Mouse (Mus musculus) testis, postnatal 14 days (tissue): ENCODE data around the gene Vipas39.
"Not testable (repeated sequence)": the region's sequence is repeated elsewhere in the genome, so short reads cannot be mapped to it uniquely, and the experiment has no call there.

Source experiments
- DNase-seq: peaks from one replicate; pipeline ENCODE4 v3.0.0; 2021; ENCODE audit warnings: low spot score

The Vipas39 gene

DNA sequence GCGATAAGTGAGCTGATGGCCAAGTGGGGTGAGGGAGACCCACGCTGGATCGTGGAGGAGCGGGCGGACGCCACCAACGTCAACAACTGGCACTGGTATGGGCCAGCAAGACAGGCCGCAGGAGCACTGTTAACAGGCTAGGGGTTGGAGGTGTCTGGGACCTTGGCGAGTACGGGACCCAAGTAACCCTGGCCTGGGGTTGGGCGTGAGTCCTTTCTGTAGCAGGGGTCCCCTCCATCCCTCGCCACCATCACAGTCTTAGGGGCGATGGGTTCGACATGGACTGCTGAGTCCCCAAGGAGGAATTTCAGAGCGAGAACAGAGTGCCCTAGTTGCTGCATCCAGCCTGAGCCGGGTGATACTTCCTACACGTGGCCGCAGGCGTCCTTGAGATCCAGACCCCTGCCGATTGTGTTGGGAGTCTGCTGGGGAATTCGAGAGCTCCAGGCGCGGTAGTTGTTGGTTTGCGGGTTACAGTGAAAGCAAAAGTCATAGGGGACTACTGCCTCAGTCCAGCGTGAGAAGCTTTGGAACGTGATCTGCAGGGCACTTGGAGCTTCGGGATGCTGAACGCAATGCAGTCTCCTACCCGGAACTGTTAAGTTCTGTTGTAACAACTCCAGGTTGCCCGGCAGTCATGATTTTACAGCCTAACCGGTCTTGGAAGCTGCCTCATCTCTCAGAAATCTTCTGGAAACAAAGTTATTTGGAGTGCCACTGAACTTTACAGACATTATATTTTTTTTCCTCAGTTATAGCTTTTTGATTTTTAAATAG lies 959 bp upstream of the Vipas39 start:
- no peak for DNase-seq

DNA sequence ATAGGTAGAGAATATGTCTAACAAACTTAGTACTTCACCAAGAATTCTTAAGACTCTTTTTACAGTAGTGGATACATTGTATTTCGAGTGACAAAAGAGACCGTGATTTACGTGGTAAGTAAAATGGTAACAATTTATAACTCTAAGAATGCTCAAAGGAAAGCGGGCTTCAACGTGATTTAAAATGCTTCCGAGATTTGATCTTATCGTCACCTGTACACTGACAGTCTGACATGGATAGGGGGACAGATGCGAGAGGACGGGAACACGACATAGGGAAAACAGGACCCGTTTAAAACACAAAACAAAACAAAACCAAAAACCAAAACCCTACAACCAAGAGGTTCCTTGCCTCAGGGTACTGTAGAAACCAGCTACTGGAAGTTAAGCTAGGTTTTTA lies 612 bp downstream of the Vipas39 start:
- no peak for DNase-seq

DNA sequence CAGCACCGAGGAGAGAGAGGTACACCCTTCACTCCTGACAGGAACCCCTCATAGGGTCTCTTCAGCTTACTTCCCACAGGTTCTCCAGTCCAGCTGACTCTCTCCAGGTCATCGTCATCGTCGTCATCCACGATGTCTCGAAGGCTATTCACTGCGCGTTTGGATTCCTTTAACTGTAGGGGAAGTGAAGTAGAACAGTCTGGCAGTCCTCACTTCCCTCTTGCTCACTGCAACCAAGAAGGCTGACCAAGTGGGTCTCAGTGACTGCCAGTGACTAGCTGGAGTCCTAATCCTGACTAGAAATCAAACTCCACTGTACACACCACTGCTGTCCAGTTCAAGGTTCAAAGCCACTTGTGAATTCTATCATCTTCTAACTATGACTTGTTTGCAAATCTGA lies 5.5 kb downstream of the Vipas39 start:
- DNase-seq: no peak

DNA sequence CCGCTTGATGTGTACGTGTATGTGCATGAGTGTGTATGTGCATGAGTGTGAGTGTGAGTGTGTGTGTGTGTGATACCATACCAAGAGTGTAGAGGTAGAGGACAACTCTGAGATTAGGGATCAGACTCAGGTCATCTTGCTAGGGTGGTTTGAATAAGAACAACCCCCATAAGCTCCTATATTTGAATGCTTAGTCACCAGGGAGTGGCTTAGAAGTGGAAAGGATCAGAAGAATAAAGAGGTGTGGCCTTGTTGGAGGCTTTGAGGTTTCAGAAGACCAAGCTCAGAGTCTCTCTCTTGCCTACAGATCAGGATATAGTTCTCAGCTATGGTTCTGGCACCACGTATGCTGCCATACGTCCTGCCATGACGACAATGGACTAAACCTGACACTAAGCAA lies 9.4 kb downstream of the Vipas39 start:
- no peak for DNase-seq

DNA sequence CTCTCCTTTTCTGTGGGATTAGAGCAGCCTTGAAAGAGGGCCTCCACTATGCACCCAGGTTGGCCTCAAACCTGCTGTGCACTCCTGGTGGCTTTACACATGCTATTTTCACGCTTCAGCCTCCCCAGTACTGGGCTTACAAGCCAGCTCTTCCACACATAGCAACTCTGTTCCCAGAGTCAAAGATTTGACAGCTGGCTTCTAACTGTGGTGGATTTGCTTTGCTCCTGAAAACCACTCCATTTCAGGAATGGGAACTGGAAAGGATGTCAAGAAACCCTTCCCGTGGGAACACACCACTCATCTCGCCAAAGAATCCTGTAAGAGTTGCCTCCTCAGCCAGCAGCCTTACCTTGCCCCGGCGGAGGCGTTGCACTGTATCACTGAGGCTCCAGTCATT lies 12.2 kb downstream of the Vipas39 start:
- DNase-seq: no peak

GRCm38 (mm10) chr12:87250161-87250560 lies 15.9 kb downstream of the Vipas39 start:
- DNase-seq: no peak

GRCm38 (mm10) chr12:87238632-87239031 lies 27.4 kb downstream of the Vipas39 start, which contains the start of gene Noxred1:
Noxred1 (minus strand) TSS chr12:87238732.
- no peak for DNase-seq

DNA sequence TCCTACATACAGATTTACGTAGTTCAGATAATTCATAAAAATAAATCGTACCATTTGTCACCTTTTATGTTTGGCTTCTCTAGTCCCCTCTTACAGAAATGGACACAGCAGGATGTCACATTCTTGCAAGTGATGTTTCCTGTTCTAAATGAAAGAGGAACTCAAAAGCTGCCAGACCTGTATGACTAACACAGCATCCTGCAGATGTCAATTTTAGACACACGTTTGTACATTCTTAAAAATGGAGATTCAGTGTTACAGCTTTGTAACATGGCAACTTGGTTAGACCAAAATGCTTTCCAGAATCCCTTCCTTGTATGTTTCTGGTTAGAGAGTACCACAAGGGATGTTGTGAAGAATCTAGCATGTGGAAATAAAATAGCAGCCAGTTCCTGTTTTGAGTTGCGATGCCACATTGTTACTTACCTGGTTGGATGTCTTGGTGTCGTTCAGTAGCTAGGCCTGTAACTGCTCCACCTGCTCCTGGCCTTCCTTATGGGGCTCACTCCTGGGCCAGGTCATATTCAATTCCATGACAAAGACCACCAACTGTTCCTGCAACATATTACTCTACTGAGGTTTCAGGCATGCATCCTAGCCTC lies 29.1 kb downstream of the Vipas39 start:
- no peak for DNase-seq

- no peak for DNase-seq
These were observed 35.6 kb downstream of the Vipas39 start for GRCm38 (mm10) chr12:87230379-87230895.

DNA sequence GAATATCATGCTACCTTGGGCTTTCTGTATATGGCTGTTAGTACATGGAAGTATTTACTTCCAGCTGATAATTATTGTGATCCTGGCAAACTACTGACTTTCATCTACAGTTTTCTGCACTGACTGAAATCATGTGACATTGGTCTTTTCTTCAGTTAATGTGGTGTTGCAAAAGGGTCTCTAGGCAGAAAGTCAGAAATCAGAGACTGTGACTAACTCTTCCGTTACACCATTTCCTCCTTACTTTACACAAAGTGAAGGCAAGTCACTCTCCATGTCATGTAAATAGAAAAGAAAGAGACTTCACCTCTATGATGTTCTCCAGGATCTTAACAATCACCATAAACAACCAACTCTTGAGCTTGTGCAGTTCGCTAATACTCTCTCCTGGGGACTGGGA lies 36.4 kb downstream of the Vipas39 start:
- no peak for DNase-seq

- no peak for DNase-seq
These were observed 39.3 kb downstream of the Vipas39 start for GRCm38 (mm10) chr12:87226801-87227200.

- no peak for DNase-seq
These were observed 41.1 kb downstream of the Vipas39 start for GRCm38 (mm10) chr12:87224950-87225349.

DNA sequence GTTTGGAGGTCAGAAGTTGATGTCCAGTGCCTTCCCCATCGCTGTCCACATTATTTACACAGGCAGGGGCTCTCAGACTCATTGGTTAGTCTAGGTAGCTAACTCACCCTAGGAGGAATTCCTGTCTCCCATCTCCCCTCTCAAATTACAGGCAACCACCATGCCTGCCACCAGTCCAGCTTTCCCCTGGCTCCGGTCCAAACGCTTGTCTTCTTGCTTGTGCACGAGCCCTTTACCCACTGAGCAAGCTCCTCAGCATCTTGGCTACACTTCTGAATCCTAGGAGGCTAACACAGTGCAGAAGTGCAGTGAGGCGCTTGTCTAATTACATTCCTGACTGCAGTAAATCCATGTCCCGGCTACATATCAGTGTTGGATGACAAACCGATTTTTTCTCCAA lies 46.7 kb downstream of the Vipas39 start:
- DNase-seq: no peak

DNA sequence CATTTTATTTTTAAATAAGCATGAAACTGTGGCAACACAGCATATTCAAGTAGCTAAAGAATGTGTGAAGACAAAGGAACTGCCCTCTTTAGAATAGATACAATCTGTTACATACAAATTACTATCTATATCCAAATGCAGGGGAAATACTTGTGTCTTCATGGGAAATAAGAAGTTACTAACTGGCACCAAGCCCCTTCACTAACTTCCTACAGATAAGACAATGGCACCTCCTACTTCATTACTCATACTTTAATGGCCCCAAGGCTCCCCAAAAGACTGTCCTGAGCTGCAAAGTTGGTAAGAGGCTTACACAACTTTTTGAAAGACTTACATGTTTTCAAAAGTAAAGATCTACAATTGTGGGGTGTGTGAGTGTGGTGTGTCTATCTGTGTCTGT lies 48.5 kb downstream of the Vipas39 start:
- no peak for DNase-seq

GRCm38 (mm10) chr12:87216053-87216452 lies 50.0 kb downstream of the Vipas39 start:
- DNase-seq: no peak

DNA sequence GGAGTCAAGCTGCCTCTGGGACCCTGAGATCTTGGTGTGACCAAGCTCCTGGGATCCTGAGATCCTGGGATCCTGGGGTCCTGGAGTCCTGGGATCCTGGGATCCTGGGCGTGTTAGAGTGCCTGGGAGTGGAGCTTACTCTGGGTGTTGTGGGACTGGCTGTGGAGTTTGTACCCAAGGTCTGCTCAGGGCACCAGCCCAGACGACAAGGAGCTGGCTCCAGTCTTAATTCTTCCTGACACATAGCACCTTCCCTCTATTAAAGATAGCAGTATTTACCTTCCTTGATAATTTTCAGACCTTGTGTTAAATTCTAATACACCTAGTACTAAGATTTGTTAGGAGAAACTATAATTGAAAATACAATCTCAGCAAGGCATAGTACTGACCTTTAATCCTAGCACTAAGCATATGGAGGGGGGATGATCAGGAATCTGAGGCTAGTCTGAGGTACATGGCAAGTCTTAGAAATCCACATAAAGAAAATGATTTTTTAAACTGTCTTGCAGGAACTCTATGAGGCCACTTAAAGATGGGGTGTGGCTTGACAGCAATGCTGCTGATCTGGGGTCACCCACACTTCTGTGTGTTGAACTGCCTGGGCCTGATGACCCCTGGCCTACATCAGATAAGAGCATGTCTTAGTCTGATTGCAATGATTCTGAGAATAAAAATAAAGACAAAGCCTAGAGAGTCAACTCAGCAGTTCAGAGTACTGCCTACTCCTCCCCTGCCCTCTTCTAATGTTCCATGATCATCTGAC lies 53.0 kb downstream of the Vipas39 start:
- no peak for DNase-seq

- not testable (repeated sequence) for DNase-seq
These were observed 60.3 kb downstream of the Vipas39 start for GRCm38 (mm10) chr12:87205789-87206188.

GRCm38 (mm10) chr12:87201694-87202093 lies 64.4 kb downstream of the Vipas39 start:
- DNase-seq: no peak

GRCm38 (mm10) chr12:87199973-87200586 lies 66.0 kb downstream of the Vipas39 start, which contains the start of gene Tmed8:
Tmed8 (minus strand) TSS chr12:87200454.
- peak; percentile 83 for DNase-seq

DNA sequence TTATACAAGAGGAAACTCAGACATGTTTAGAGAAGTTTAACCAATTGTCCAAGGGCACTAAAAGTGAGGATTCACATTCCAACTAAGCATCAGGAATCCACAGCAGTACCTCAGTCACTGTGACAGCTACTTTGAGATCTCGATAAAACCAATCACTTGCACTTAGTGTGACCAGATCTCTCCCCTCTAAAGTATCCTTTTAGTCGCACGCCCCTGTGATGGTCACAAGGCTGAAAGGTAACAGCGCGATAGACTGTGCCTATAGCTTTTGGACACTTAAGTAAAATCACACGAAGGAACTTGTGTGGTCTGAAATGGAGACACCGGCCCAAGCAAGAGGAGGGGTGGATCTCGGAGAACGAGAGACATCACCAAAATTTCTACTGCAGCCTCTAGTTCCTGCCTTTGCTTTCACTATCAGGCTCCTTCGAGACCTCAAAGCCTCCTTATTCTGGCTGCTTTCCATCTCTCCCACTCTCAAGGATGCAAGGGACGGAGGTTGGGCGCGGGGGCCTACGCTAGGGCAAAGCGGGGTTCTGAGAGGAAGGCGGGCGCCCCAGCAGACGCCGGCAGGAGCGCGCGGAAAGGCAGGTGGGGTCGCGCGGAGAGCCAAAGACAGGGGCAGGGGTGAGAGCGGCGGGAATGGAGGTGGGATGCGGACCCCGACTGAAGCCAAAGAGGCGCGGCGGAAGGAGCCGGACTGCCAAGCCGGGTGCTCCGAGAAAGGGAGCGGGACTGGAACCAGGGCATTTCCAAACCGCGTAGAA lies 66.7 kb downstream of the Vipas39 start, which contains the start of gene Samd15:
Gene Samd15 (plus strand): TSS at position 518 of the 767 bp plus-strand sequence.
- peak; percentile 65 for DNase-seq

DNA sequence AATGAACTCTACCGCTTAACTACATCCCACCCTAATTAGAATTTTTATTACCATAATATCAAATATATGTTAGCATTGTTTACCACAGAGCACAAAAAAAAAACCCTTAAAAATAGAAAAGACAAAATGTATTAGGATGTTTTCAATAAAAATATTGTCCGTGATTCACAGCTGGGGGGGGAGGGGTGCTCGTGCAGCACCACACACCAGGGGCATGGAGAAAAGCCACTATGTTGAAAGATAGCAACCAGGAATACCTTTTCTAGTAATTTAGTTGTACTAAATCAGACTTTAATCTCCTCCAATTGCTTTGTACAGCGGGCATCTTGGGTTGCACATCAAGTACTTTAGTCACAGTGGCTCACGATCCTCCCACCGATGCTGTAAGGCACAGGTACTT lies 67.3 kb downstream of the Vipas39 start:
- no peak for DNase-seq
